Mouse (Mus musculus) urinary bladder, postnatal 25 days (tissue): ENCODE measurements around the gene Mpzl3.

Experiments used
- DNase-seq: peaks from one replicate; pipeline ENCODE4 v3.0.0; 2022; ENCODE audit warnings: low spot score

Gene Mpzl3

DNA sequence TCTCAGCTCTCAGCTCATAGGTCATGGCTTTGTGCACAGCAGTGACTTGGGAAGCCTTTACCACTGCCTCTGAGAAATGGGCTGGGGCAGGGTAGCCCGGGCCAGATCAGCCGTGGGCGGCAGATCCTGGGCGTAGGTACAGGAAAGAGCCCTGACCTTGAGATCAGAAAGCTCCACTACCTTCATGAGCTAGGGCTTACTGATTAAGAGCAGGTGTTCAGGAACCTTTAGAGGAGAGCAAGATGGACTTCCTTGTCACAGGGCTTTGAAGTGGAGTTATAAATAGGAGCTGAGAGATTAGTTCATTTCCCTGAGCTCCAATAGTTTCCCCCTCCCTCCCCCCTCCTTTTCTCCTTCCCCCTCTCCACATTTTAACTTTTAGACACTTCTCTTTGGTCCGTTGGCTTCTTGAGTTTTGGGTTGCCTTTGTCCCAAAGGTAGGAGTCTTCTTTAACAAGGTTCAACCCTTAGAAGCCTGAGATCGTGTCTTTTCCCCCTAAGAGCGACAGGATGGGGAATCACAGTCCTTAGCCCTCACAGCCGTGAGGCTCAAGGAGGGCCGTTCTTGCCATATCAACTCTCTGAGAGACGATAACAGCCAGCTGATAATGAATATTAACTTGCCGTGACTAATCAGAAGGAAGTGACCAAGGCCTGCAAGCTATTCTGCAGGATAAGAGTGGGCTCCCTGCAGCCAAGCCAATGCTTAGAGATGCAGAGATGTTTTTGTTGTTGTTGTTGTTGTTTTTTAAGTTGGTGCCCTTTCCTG is 48.4 kb downstream of the Mpzl3 start:
- no peak for DNase-seq

DNA sequence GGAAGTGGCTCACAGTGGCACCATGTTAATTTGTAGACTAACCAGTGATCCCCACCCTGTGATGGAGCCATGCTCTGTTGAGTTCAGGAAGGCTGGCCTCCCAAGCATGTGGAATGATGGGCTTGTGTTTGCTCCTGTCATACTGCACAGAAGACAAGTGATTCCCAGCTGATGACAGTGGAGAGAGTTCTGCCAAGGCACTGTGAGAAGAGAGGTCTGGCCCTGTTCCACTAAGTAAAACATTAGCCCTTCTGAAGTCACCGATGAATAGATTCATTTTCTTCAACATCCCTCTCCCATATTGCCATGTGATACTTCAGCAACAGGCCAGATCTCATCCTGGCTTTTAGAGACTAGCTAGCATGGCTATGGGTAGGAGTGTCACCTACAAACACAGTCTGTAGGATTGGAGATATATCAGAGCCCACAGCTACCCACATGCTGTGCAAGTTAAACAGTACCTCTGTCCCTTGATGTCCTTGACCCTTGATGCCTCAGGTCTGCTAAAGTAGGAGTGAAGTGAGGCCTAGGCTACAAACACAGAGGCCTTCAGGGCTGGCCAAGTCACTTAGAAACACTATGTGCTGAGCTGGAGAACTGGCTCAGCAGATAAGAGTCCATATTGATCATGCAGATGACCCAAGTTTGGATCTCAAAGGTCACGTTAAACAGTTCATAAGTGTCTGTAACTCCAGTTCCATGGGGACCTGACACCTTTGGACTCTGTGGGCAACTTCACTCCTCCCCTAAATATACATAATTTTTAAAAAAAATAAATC is 50.8 kb downstream of the Mpzl3 start:
- DNase-seq: no peak

DNA sequence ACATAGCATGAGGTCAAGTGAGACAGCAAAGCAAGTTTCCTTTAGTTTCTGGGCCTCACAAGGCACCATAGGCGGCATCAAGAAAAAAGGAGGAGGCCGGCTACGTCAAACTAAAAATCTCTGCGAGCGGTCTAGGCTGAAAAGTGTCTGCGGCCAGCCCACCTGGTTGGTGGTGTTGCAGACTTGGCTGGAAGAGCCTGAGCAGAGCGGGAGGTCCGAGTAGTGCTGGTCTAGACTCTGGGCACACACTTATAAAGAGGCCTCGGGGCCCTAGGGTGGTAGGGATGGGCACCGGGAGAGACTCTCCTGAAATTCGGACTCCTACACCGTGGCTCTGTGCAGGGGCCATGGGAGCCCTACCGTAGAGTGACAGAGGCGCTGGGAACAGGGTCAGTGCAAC is 60.7 kb downstream of the Mpzl3 start:
- DNase-seq: no peak

DNA sequence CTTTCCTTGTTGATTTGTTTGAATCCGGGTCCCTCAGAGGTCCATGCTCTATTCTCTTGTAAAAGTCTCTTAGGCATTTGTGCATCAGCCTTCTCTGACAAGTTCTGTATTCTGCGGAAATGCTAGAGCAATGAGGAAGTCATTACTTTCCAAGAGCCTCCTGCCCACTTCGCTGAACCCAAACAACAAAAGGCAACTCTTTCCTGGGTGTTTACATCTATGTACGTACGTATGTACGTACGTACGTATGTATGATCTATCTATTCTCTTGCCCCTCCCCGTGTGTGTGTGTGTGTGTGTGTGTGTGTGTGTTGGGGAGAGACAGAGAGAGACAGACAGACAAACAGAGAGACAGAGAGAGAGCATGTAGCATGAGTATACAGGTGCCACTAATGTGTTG is 61.8 kb downstream of the Mpzl3 start:
- DNase-seq: no peak

DNA sequence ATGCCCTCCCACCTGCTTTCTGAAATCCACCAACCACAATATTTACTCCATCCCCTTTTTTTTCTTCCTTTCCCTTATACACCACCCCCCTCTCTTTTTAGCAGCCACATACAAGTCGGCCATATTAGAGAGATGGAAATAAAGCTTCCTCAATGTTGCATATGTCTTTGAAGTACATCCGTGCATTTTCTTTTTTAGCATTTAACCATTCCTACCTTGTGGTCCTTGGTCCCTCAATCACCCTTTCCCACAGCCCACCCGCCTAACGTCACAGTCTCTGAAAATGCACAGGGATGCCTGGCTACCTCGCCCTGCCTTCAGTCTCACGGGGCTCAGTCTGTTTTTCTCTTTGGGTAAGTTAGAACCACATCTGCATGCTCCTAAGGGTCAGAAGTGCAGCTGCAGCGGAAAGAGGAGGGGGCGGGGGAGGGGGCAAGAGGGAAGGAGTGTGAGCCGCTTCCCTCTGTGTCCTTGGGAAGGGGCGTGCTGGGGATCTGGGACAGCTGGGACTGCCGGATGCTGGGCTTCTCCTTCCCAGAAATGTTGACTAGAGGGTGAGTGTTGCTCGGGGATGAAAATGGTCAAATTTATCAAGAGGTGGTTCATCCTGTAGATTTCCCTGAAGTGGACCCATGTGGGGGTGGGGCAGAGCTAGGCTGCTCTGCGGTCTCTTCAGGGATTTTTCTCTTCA is 62.9 kb downstream of the Mpzl3 start, which contains the start of gene Scn2b:
TSS of gene Scn2b (plus strand) at position 42 of the 691 bp plus-strand sequence.
- DNase-seq: no peak

DNA sequence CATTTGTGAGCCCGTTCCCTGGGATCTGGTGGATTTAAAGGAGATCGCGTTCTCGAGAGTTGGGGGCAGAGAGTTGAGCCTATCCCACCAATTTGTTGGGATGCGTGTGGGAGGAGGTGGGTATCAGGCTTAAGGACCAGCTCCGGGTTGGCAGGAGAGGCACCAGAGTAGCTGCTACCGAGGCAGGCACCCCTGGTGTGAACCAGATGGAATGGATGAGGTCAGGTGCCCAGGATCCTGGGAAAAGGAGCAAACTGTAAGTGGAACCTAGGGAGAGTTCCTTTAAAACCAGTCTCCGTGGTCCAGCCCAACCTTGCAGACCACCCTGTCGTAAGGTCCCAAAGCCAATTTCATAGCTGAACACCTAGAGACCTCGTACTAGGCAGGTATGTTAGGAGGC is 63.6 kb downstream of the Mpzl3 start:
- no peak for DNase-seq

DNA sequence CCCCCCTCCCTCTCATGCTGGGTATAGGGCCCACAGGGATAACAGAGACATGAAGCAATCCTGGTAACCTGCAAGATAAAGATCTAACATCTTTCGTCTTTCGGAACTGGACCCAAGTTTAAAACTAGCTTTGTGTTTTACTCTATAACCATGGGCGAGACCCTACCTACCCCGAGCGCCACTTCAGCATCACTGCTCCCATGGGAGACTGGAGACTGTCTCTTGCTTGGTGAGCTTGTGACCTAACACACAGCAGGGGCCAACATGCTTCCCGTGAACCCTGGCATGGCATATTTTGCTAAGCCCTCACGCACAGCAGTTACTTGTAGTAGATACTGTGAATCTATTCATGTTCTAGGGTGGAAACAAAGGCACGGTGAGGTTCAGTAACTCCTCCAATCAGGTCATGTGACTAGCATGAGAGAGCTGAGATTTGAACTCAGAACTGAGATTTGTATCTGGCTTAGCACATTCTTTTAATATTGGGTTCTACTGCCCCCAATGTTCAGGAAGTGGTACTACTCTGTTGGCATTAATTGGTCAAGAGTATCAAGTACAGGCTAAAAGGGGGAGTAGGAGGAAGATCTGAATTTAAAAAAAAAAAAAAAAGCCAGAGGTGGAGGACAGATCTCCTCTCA is 64.4 kb downstream of the Mpzl3 start:
- no peak for DNase-seq

DNA sequence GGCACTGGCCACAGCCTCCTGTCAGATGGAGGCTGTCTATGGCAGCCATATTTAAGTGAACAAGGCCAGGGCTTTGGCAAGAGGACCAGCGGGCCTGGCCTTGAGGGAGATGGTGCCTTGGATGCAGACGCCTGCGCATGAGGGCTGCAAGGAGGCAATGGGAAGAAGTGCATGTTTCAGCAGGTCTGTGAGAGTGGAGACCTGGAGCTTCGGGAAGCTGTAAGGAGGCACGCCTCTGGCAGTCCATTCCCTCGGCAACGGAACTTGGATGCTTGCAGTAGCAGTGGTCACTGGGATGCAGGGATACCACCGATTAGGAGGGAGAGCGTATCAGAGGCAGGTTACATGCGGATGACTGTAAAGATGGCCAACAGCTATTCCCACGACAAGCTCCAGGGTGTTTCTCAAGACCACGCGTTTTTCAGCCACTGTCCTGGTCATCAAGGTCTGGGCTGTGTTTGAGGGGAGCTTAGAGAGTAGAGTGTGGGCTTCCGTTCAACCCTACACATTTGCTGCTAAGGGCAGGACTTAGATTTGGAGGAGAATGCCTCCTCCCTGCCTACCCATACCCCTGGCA is 65.1 kb downstream of the Mpzl3 start:
- DNase-seq: no peak

DNA sequence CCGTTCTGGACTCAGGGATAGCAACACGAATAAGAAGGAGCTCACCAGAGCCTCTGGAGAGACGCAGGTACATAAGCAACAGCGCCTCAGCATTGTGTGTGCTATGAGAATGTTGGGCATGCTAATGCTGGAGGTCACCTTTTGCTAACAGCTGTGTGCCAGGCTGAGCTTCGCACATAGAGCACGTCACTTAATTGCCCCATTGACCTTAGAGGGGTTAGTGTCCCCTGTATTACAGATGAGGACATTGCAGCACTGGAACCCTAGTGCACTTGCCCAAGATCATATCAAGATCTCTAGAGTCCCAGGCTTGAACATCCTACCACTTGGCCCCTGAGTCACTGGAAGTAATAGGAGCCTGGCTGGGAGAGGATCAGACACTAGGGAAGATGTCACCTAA is 65.6 kb downstream of the Mpzl3 start:
- DNase-seq: no peak

DNA sequence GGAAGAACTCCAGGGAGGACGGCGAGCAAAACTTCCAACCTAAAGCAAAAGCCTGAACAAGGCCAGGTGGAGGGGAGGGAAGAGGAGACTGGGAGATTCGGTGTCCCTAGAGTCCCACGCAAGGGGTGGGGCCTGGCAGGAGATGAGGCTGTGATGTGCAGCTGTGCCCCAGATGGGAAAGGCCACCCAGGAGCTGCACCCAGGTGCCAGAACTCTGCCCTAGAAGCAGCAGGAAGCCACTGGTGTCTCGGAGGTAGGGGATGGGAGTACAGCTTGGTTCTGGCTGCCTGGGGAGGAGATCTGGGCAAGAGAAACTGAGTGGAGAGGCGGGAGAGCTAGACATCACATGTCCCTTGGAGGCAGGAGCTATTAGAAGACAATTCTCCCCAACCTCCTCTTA is 66.0 kb downstream of the Mpzl3 start:
- no peak for DNase-seq

DNA sequence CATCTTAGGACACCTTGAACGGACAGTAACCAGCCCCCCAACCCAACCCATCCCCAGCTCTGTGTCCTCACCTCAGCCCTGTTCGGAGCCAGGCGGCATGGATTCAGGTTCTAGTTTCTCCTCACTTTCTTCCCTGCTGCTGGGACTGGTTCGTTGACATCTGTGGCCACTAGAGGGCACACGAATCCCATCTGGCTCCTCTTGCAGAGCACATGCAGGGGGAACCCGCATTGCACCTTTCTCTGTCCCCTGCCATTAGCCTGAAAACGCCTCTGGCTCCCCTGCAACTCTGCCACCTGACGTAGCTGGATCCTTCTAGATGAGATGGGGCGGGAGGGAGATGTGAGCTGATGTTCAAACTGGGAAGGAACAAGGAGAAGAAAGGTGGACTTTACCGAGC is 66.8 kb downstream of the Mpzl3 start:
- peak; percentile 58 for DNase-seq

DNA sequence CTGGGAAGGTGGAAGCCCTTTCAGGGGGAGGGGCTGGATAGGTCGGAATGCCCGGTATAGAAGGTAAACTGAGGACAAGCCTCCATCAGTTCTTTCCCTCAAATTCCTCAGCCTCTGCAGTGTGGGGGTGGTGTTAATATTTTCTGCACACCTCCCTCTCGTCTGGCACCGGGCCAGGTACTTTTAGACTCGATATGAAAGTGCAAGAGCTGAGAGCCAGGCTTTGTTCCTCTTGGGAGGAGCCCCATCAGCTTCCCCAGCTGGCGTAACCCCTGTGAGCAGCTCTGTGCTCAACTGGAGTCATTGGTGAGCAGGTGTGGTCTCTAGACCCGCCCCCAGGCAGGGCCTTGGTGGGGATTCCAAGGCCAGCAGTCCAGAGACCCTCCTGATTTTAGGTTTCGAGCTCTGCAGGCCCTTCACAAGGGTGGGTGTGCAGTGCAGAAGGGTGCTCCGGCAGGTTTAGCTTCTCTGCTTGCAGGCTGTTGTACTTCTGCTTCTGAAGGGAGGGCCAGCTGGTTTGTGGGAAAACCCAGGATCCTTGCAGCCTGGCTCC is 67.3 kb downstream of the Mpzl3 start:
- DNase-seq: peak; percentile 39

DNA sequence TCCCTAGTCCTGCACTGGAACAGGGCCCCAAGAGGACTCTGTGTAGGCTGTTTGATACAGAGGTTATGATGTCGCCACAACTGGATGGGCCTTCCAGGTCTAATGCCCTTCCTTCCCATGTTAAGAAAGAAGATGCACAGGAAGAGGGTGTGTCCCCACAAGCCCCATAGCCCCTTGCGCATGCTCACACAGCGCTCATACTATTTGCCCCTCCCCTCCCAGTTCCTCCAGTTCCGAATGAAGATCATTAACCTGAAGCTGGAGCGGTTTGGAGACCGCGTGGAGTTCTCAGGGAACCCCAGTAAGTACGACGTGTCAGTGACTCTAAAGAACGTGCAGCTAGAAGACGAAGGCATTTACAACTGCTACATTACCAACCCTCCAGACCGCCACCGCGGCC is 70.2 kb downstream of the Mpzl3 start:
- DNase-seq: no peak

DNA sequence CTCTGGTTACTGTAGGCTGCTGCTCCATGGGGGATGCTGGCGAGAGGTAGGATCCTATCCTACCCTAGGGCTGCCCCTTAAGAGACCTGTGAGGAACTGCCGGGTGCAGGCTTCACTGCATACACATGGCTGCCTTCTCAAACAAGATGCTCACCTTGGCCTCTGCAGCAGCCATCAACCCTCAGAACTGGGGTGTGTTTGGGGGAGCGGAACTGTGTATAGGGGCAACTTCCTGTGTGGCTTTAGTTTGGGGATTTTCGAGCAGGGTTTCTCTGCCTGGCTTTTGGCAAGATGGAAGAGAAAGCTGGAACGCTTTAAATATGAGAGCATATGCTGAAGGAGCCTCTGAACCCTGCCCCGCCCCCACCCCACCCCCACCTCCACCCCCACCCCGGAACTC is 72.0 kb downstream of the Mpzl3 start:
- DNase-seq: no peak
